Mouse (Mus musculus) ES-Bruce4 (cell line): ENCODE data around the gene Ppp4r4.

Experiments
- CTCF ChIP-seq: IDR thresholded peaks from one replicate; pipeline ENCODE4 v1.8.1; 2011; ENCODE audit warnings: low read depth, low read length
- POLR2A ChIP-seq: IDR thresholded peaks from one replicate; pipeline ENCODE4 v1.8.1; 2011; ENCODE audit warnings: low read length; ENCODE audit not compliant: insufficient read depth

- no peak for TF ChIP-seq CTCF
- TF ChIP-seq POLR2A, result no peak
Measured at GRCm38 (mm10) chr12:103491091-103491730, 40.9 kb upstream of the Ppp4r4 start.
